Mouse (Mus musculus) E14TG2a.4 (cell line): ENCODE results near the gene Atp8a1.

Source experiments
- CTCF ChIP-seq: conservative IDR thresholded peaks from 2 replicates; pipeline ENCODE4 v1.5.1; 2014; ENCODE audit warnings: low read length
- POU5F1 ChIP-seq: IDR thresholded peaks from 2 replicates; pipeline ENCODE4 v1.6.1; 2014; ENCODE audit warnings: low read length, borderline replicate concordance

DNA sequence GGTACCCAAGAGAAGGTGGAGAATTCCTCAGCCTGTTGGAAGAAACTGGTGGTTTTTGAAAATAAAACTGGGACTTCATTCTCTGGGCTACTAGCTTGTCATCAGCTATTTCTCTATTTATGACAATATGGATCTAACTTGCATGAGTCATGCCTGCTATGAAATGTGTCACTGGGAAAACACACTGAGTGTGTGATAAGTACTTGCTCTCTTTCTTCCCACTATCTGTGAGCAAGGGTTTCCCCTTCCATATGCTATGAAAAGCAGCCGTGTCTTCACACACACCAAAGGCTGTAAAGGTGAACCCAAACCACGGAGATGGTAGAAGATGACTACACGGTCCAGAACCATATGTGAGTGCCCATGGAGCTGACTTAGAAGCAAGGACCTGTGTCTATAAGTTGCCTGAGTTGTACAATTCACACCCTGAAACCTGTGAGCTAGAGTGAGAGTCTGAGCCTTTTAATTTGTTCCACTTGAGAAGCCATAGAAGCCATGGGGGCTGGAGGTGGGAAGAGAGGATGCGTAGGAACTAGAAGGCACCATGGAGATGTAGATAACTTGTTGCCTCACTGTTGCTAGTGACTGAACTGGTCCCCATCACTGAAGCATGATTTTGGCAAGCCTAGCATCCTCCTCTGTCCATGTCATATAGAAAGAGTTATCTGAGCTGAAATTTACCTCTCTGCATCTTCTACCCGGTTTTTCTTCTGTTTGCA, 203.5 kb downstream of the Atp8a1 start:
- TF ChIP-seq POU5F1: no peak
- no peak for TF ChIP-seq CTCF
